9 mouse cellular contexts compared by ENCODE assay signal in genomic region chr2:93954781-93955578, GRCm38 (mm10). TPM values are rescaled to one million over a fixed set of nuclear protein-coding genes. Genes with fewer than 3 reads are reported as not detected.
A peak's percentile ranks its signal among the peaks of the same experiment; 100 is the strongest.
DNase-seq lines count a peak whose midpoint lies in the region; ATAC-seq lines count a peak whose summit lies in the region.
"Had no signal": no experiment of that assay in that cellular context is flagged by ENCODE, and none has a peak within 500 bp of the region (broad histone marks: within the 10 kb centered on the region; RNA-seq: fewer than 3 reads in every experiment).

No protein-coding gene starts in this region.

- no peaks in the 10 kb centered on the region for H3K36me3 ChIP-seq in kidney, embryonic 15.5 days
- no peaks in the 10 kb centered on the region for H3K36me3 ChIP-seq in forebrain, embryonic 11.5 days (ENCODE audit: control insufficient read depth, insufficient read depth, low read length)
- no peaks in the 10 kb centered on the region for H3K36me3 ChIP-seq in neural tube, embryonic 11.5 days (ENCODE audit: control insufficient read depth, insufficient read depth, low read length)

- peaks cover 80% of the 10 kb centered on the region for H3K27me3 ChIP-seq in kidney, embryonic 15.5 days
- H3K27me3 ChIP-seq in forebrain, embryonic 11.5 days (ENCODE audit: control insufficient read depth, insufficient read depth, low read length): peaks cover 5% of the 10 kb centered on the region; the same call in 1 of the 2 replicates
- peaks cover 42% of the 10 kb centered on the region for H3K27me3 ChIP-seq in neural tube, embryonic 11.5 days (ENCODE audit: control insufficient read depth, insufficient read depth, low read length)

- H3K4me1 ChIP-seq in kidney, embryonic 15.5 days: peaks cover 31% of the 10 kb centered on the region
- H3K4me1 ChIP-seq in forebrain, embryonic 11.5 days (replicated peaks; ENCODE audit: control insufficient read depth, insufficient read depth, low read length): peaks cover 12% of the 10 kb centered on the region; the same call in 1 of the 2 replicates
- H3K4me1 ChIP-seq in neural tube, embryonic 11.5 days (ENCODE audit: control insufficient read depth, insufficient read depth, low read length): peaks cover 9% of the 10 kb centered on the region

- intact Hi-C loops in left cerebral cortex, postnatal 36 days (cut with DNase I): loop anchor here (2.0 to 5.0 kb wide), 2 partner anchors 48 to 83 kb away; no protein-coding TSS in a partner anchor

- H3K9me3 ChIP-seq in kidney, embryonic 15.5 days (replicated peaks): no peaks in the 10 kb centered on the region
- H3K9me3 ChIP-seq in forebrain, embryonic 11.5 days (ENCODE audit: control insufficient read depth, low read length): no peaks in the 10 kb centered on the region
- H3K9me3 ChIP-seq in neural tube, embryonic 11.5 days (ENCODE audit: control insufficient read depth, low read length): no peaks in the 10 kb centered on the region

- peak overlapping the region; percentile 98 for H3K4me2 ChIP-seq in kidney, embryonic 15.5 days
- peak overlapping the region; percentile 99 for H3K4me2 ChIP-seq in forebrain, embryonic 11.5 days (ENCODE audit: low read depth, low read length, severe bottlenecking)
- peak overlapping the region; percentile 98 for H3K4me2 ChIP-seq in neural tube, embryonic 11.5 days (ENCODE audit: low read depth)

- DNase-seq in kidney, adult 9 months: no peak
- DNase-seq in cerebellum, adult 11 months: peak; percentile 47
- DNase-seq in forebrain, embryonic 11.5 days (ENCODE audit: low spot score): peak; percentile 62
- DNase-seq in left cerebral cortex, postnatal 36 days (ENCODE audit: low spot score in 2 of 2): peak; percentile 54 to 61
- peak; percentile 36 for DNase-seq in neural tube, embryonic 11.5 days (ENCODE audit: low spot score)
- no peak for DNase-seq in ovary, postnatal 10 days (ENCODE audit: low spot score)
- no peak for DNase-seq in T-cell, adult 2 months (ENCODE audit: low spot score)

- peak overlapping the region; percentile 18; the same call in 1 of the 2 replicates for H3K27ac ChIP-seq in kidney, embryonic 15.5 days
- no peak overlapping the region for H3K27ac ChIP-seq in forebrain, embryonic 11.5 days (ENCODE audit: low read depth, low read length)
- no peak overlapping the region for H3K27ac ChIP-seq in neural tube, embryonic 11.5 days (ENCODE audit: low read depth, low read length)

- 0 out of 2 replicates have a peak, but pooled peaks have one; percentile 15 for ATAC-seq in kidney, embryonic 15.5 days (replicated peaks; ENCODE audit: low FRiP score)
- ATAC-seq in forebrain, embryonic 11.5 days (replicated peaks; ENCODE audit: low FRiP score): no peak
- no peak for ATAC-seq in neural tube, embryonic 11.5 days (ENCODE audit: insufficient read depth, low FRiP score, low TSS enrichment)

- peak overlapping the region; percentile 71 for H3K9ac ChIP-seq in kidney, embryonic 15.5 days
- H3K9ac ChIP-seq in forebrain, embryonic 11.5 days (ENCODE audit: low read length): peak overlapping the region; percentile 81
- H3K9ac ChIP-seq in neural tube, embryonic 11.5 days (ENCODE audit: low read length): no peak overlapping the region; the same call in 1 of the 2 replicates

- H3K4me3 ChIP-seq in kidney, embryonic 15.5 days (replicated peaks): peak overlapping the region; percentile 65
- H3K4me3 ChIP-seq in forebrain, embryonic 11.5 days (ENCODE audit: low read depth, low read length): peak overlapping the region; percentile 64
- peak overlapping the region; percentile 58 for H3K4me3 ChIP-seq in neural tube, embryonic 11.5 days (ENCODE audit: low read depth, low read length)

- 1% methylated on average over 32 of the region's 32 CpGs for WGBS in kidney, embryonic 15.5 days
- WGBS in forebrain, embryonic 11.5 days: 2% methylated on average over 32 of the region's 32 CpGs
- under 1% methylated on average over 32 of the region's 32 CpGs for WGBS in neural tube, embryonic 11.5 days

RNA-seq across cellular contexts. Expression of gene Gm13889, which starts 2.0 kb away (rescaled TPM):
- 9.2 and 11.1 TPM in 2 replicates for polyA plus RNA-seq in kidney, embryonic 15.5 days (2015; fragmentation: Nextera tagmentation; extraction: Ambion mirVana)
- 8.5 and 11.2 TPM in 2 replicates for polyA plus RNA-seq in forebrain, embryonic 11.5 days (2014; fragmentation: Nextera tagmentation; extraction: Ambion mirVana)
- 10 to 100 TPM; 45.1 to 54.3 TPM for total RNA-seq in left cerebral cortex, postnatal 36 days (2021)
- polyA plus RNA-seq in neural tube, embryonic 11.5 days (2014; fragmentation: Nextera tagmentation; extraction: Ambion mirVana): 5.6 and 7.5 TPM in 2 replicates

RNA-seq across cellular contexts. Expression of gene Gm27027, which starts 41.2 kb away (rescaled TPM):
- not detected in 2 replicates for polyA plus RNA-seq in kidney, embryonic 15.5 days (2015; fragmentation: Nextera tagmentation; extraction: Ambion mirVana)
- not detected in 2 replicates for polyA plus RNA-seq in forebrain, embryonic 11.5 days (2014; fragmentation: Nextera tagmentation; extraction: Ambion mirVana)
- total RNA-seq in left cerebral cortex, postnatal 36 days (2021): 1 to 10 TPM in 1 of 2 experiments, not detected in 1; 1.2 TPM
- polyA plus RNA-seq in neural tube, embryonic 11.5 days (2014; fragmentation: Nextera tagmentation; extraction: Ambion mirVana): not detected in 2 replicates
- total RNA-seq: left cerebral cortex, postnatal 10 days had no signal

RNA-seq across cellular contexts. Expression of gene Alkbh3, which starts 55.6 kb away (rescaled TPM):
- polyA plus RNA-seq in kidney, embryonic 15.5 days (2015; fragmentation: Nextera tagmentation; extraction: Ambion mirVana): 59.3 and 69.5 TPM in 2 replicates
- polyA plus RNA-seq in forebrain, embryonic 11.5 days (2014; fragmentation: Nextera tagmentation; extraction: Ambion mirVana): 51.4 and 51.9 TPM in 2 replicates
- 10 to 100 TPM; 22.2 to 25.3 TPM for total RNA-seq in left cerebral cortex, postnatal 36 days (2021)
- polyA plus RNA-seq in neural tube, embryonic 11.5 days (2014; fragmentation: Nextera tagmentation; extraction: Ambion mirVana): 46.6 and 47.8 TPM in 2 replicates

Comparison
In these comparisons a context has a peak if more than half of its experiments do, and no peak if none do; other contexts are left out.
1. DNase-seq: peak in cerebellum, adult 11 months (single experiment), forebrain, embryonic 11.5 days (single experiment), left cerebral cortex, postnatal 36 days (2 of 2) and neural tube, embryonic 11.5 days (single experiment); none in kidney, adult 9 months (single experiment), ovary, postnatal 10 days (single experiment) and T-cell, adult 2 months (single experiment).
2. Peak in every context shown above with its lines, with median percentiles within 50 percentile points of each other: H3K4me2 ChIP-seq and H3K4me3 ChIP-seq.